Mouse (Mus musculus): ENCODE measurements around the gene Dbnl. TPM values are rescaled to one million over a fixed set of nuclear protein-coding genes. Genes with fewer than 3 reads are reported as not detected.
"Not testable (repeated sequence)": the region's sequence is repeated elsewhere in the genome, so short reads cannot be mapped to it uniquely, and the experiment has no call there.

Gene Dbnl
- polyA plus RNA-seq, 1 experiment from 2014 or later = 88.0 TPM

DNA sequence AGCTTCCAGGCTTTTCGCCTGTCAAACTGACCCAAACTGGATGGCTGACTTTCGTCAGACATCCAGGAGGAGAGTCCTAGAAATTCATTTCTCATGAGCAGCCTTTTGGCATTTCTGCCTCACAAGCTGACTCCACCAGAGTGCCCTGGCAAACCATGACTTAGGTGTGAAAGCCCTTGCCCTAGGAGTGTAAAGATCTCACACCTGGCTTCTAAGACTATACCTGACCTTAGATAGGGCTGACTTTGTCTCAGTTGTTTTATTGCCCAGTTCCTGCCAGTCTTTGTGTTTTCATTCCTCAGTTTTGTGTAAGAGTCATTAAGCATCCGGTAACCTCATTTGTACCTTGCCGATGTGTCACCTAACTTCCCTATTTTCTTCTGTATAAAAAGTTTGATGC is 21.2 kb downstream of the Dbnl start:
- H3K9ac ChIP-seq; H3K27ac ChIP-seq (ENCODE audit: poor library complexity, severe bottlenecking); ATAC-seq (ENCODE audit: insufficient number of reproducible peaks, low FRiP score); H3K4me2 ChIP-seq; H3K27me3 ChIP-seq (replicated peaks); H3K4me1 ChIP-seq (replicated peaks); H3K36me3 ChIP-seq; H3K9me3 ChIP-seq (replicated peaks); H3K4me3 ChIP-seq: not testable (repeated sequence)
- 83% methylated on average over 4 of the region's 4 CpGs for WGBS

DNA sequence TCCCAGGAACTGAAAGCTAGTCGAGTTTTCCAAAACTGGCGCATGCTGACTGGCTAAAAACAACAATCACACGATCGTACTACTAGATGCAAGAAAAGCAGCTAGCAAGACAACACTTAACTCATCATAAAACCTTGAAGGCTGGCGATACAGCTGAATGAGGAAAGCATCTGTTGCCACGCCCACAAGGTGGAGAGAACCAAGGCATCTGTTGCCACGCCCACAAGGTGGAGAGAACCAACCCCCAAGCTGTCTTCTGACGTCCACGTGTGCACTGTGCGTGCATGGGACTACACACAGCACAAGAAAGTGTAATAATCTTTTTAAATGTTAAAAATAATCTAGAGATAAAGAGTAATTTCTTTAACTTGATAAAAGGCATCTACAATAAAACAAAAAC is 25.1 kb downstream of the Dbnl start:
- H3K36me3 ChIP-seq = no peaks in the 10 kb centered on the region
- no peak for ATAC-seq (ENCODE audit: insufficient number of reproducible peaks, low FRiP score)
- 78% methylated on average over 10 of the region's 10 CpGs for WGBS

DNA sequence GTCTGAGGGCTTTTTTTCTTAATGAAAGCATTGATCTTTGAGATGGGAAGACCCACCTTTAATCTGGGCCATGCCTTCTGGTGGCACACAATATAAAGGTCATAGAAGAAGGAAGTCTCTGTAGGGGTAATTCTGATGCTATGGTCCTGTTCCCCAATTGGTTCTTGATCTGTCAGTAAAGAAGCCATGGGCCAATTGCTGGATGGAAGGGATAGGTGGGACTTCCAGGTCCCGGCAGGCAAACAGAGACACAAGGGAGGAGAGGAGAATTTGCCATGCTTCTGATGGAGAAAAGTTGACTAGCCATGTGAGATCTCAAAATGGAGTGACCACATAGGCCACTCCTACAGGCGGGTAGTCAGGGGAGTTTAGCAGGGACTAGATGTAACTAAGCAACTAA is 30.9 kb downstream of the Dbnl start:
- H3K27me3 ChIP-seq (replicated peaks) = no peaks in the 10 kb centered on the region
- H3K9ac ChIP-seq = no peak overlapping the region
- no peaks in the 10 kb centered on the region for H3K36me3 ChIP-seq
- no peak overlapping the region for H3K4me3 ChIP-seq
- no peaks in the 10 kb centered on the region for H3K4me1 ChIP-seq (replicated peaks)
- ATAC-seq (ENCODE audit: insufficient number of reproducible peaks, low FRiP score) = no peak
- WGBS = 64% methylated on average over 2 of the region's 2 CpGs
- no peak overlapping the region for H3K4me2 ChIP-seq
- no peaks in the 10 kb centered on the region for H3K9me3 ChIP-seq (replicated peaks)
- no peak overlapping the region for H3K27ac ChIP-seq (ENCODE audit: poor library complexity, severe bottlenecking)

More for the DNA sequence above, 25.1 kb downstream of the Dbnl start:
- no peaks in the 10 kb centered on the region for H3K27me3 ChIP-seq (replicated peaks)
- 0 out of 2 replicates have a peak, but pooled peaks cover 7% of the 10 kb centered on the region for H3K9me3 ChIP-seq (replicated peaks)
- H3K4me2 ChIP-seq = no peak overlapping the region
- H3K4me3 ChIP-seq = no peak overlapping the region
- H3K9ac ChIP-seq = no peak overlapping the region
- no peaks in the 10 kb centered on the region for H3K4me1 ChIP-seq (replicated peaks)
- H3K27ac ChIP-seq (ENCODE audit: poor library complexity, severe bottlenecking) = no peak overlapping the region

DNA sequence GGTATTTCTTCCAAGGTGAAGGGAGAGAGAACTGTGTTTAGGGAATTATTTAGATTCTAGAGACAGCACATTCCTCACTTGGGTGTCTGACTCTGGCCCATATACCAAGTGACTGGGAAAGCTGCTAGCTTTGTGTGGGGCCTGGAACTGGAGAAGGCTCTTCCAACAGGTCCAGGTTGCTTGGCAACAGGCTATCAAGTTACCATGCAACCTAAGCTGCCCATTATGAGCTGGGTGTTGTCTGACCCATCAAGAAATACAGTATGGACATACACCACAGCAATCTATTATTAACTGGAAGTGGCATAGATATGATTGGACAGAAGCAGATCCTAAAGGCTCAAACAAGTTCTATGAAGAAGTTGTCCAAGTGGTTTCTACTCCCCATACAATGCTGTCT is 37.1 kb downstream of the Dbnl start:
- no peaks in the 10 kb centered on the region for H3K27me3 ChIP-seq (replicated peaks)
- no peak for ATAC-seq (ENCODE audit: insufficient number of reproducible peaks, low FRiP score)

DNA sequence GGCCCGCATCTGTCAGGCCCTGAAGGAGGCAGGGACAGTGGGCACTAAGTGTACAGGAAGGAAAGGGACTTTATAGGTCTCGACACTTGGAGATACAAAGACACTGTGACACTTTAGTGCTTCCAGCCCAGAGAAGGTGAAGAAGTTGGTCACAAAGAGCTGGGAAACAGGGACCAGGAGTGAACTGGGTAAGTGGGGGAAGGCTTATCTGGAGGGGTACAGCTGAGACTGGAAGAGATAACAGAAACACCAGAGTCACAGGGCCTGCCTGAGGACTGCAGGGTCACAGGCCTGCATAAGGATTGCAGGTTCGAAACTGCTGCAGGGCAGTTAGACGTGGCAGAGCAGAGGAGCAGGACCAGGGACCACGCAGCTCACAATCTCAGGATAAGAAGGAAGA is 39.6 kb downstream of the Dbnl start:
- H3K9ac ChIP-seq = no peak overlapping the region
- H3K4me2 ChIP-seq = no peak overlapping the region
- H3K36me3 ChIP-seq = peaks cover 52% of the 10 kb centered on the region
- no peak overlapping the region for H3K27ac ChIP-seq (ENCODE audit: poor library complexity, severe bottlenecking)
- H3K4me1 ChIP-seq (replicated peaks) = peaks cover 10% of the 10 kb centered on the region
- no peaks in the 10 kb centered on the region for H3K9me3 ChIP-seq (replicated peaks)
- ATAC-seq (ENCODE audit: insufficient number of reproducible peaks, low FRiP score) = no peak
- 78% methylated on average over 5 of the region's 5 CpGs for WGBS
- H3K4me3 ChIP-seq = no peak overlapping the region
- H3K27me3 ChIP-seq (replicated peaks) = no peaks in the 10 kb centered on the region

More for the DNA sequence above, 37.1 kb downstream of the Dbnl start:
- no peaks in the 10 kb centered on the region for H3K9me3 ChIP-seq (replicated peaks)
- no peak overlapping the region for H3K4me2 ChIP-seq
- H3K4me1 ChIP-seq (replicated peaks) = no peaks in the 10 kb centered on the region
- H3K4me3 ChIP-seq = no peak overlapping the region
- H3K27ac ChIP-seq (ENCODE audit: poor library complexity, severe bottlenecking) = no peak overlapping the region
- H3K36me3 ChIP-seq = peaks cover 27% of the 10 kb centered on the region
- H3K9ac ChIP-seq = no peak overlapping the region

DNA sequence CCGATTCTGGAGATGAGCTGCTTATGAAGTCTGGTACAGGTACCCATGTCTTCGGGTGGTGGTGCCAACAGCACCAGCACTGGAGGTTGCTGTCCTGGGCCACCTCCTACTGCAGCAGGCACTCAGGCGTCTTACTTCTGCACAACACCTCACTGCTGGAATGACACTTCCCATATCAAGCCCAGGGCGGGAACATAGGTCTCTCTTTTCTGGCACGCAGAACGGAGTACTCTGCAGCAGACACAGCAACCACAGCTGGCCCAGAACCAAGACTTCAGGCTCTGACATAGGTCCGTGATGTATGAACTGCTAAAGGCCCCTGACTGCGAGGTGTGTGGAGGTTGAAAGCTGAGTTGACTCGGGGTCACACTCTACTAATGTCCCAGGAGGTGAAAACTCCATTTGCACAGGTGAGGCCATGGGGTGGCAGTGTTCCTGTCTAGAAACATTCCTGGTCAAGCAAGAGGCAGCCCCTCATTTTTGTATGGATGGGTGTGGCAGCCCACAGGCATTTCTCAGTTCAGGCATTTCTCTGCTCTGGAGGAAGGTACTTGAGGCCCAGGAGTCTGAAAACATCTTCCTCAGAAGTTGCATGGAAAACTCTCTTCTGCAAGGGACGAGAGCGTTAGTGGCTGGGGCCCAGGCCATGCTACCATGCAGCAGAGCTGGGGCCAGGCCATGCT is 40.4 kb downstream of the Dbnl start:
- peak; percentile 30; the same call in 1 of the 2 replicates for ATAC-seq (ENCODE audit: insufficient number of reproducible peaks, low FRiP score)
- WGBS = 82% methylated on average over 11 of the region's 11 CpGs

DNA sequence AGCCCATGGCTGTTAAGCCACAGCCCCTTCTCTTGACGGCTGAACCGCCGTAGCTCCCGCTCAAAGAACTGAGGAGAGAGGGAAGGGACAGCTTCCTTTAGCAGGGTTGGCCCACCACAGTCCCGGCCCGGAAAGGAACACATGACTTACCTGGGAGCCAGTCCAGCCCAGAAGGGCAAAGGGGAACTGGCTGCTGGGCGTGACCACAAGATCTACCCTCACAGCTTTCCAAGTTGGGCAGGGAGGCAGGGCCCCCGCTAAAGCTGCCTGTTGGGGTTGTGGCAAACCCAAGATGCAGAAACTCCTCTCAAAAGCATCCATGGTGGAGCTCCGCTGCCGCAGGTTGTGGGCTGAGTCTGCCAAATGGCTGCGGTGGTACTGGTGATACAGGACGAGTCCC is 41.0 kb downstream of the Dbnl start:
- H3K9ac ChIP-seq = no peak overlapping the region
- H3K36me3 ChIP-seq = peaks cover 65% of the 10 kb centered on the region
- no peak overlapping the region for H3K4me3 ChIP-seq
- no peak overlapping the region for H3K27ac ChIP-seq (ENCODE audit: poor library complexity, severe bottlenecking)
- 89% methylated on average over 12 of the region's 12 CpGs for WGBS
- H3K27me3 ChIP-seq (replicated peaks) = no peaks in the 10 kb centered on the region
- no peaks in the 10 kb centered on the region for H3K9me3 ChIP-seq (replicated peaks)
- peaks cover 10% of the 10 kb centered on the region for H3K4me1 ChIP-seq (replicated peaks)
- no peak for ATAC-seq (ENCODE audit: insufficient number of reproducible peaks, low FRiP score)
- no peak overlapping the region for H3K4me2 ChIP-seq

More for the DNA sequence above, 40.4 kb downstream of the Dbnl start:
- Histone ChIP-seq H3K9ac (no peak overlapping the region), H3K4me1 (replicated peaks) (peaks cover 10% of the 10 kb centered on the region), H3K4me3 (no peak overlapping the region), H3K27me3 (replicated peaks) (no peaks in the 10 kb centered on the region), H3K36me3 (peaks cover 58% of the 10 kb centered on the region), H3K4me2 (no peak overlapping the region), H3K9me3 (replicated peaks) (no peaks in the 10 kb centered on the region), H3K27ac (ENCODE audit: poor library complexity, severe bottlenecking) (no peak overlapping the region)

DNA sequence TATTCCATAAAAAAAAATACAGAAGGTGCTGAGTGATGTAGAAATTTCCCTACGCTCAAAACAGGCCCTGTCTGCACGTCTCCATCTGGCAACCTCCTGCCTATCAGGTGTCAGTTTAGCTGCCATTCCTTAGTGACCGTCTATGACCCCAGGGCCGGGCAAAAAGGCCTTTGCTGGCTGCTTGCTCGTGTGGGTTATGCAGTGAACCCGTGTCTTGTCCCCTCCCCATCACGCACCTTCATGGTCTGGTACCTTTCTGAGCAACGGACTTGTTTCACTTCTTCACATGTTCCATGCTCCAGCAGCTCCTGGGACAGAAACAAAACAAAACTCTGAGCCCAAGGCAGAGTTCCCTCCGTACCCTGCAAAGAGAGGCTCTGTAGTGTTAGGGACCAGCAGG is 46.2 kb downstream of the Dbnl start:
- Histone ChIP-seq H3K4me2 (no peak overlapping the region), H3K36me3 (peaks cover 54% of the 10 kb centered on the region), H3K27me3 (replicated peaks) (no peaks in the 10 kb centered on the region), H3K27ac (ENCODE audit: poor library complexity, severe bottlenecking) (no peak overlapping the region), H3K9ac (no peak overlapping the region), H3K9me3 (replicated peaks) (no peaks in the 10 kb centered on the region), H3K4me3 (no peak overlapping the region), H3K4me1 (replicated peaks) (peaks cover 18% of the 10 kb centered on the region)
- ATAC-seq (ENCODE audit: insufficient number of reproducible peaks, low FRiP score) = no peak
- WGBS = 77% methylated on average over 9 of the region's 9 CpGs

DNA sequence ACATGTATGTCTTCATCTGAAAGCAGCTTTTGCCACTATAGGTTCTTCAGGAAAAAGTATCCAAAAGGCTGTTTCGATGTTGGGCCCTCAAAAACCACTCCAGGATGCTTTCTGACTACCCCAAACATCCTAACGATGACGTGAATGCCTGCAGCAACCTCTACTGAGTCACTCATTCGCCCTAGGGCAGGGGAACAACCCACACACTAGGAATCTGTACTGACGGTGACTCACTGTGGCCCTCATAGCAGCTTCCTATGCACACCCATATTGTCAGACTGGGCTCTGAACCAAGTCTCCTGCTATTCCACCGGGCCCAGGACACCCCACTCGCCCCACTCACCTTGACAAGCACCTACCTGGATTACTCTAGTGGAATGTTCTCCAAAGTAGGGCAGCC is 46.8 kb downstream of the Dbnl start:
- no peak overlapping the region for H3K4me3 ChIP-seq
- WGBS = 86% methylated on average over 7 of the region's 7 CpGs
- H3K9ac ChIP-seq = no peak overlapping the region
- H3K27ac ChIP-seq (ENCODE audit: poor library complexity, severe bottlenecking) = no peak overlapping the region
- no peaks in the 10 kb centered on the region for H3K9me3 ChIP-seq (replicated peaks)
- H3K36me3 ChIP-seq = peaks cover 48% of the 10 kb centered on the region
- ATAC-seq (ENCODE audit: insufficient number of reproducible peaks, low FRiP score) = no peak
- peaks cover 18% of the 10 kb centered on the region for H3K4me1 ChIP-seq (replicated peaks)
- H3K27me3 ChIP-seq (replicated peaks) = no peaks in the 10 kb centered on the region
- no peak overlapping the region for H3K4me2 ChIP-seq

DNA sequence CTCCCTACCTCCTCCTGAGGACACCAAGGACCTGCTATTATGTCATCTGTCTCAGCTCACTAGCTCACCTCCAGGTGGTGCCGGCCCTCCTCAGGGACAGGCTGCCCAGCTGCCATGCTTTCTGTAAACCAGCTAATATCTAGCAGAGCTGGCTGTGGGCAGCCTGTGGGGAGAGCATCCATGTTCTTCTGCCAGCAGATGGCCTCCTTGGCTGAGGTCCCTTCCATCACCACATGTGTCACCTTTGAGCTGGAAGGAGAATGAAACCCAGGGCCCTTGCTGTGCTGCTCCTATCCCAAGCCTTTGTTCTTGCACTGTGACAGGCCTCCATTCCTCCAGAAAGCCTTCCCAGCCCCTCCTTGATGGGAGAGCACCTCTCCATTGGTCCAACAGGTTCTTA is 47.8 kb downstream of the Dbnl start:
- WGBS = 59% methylated on average over 1 of the region's 1 CpGs
- Histone ChIP-seq H3K36me3 (peaks cover 42% of the 10 kb centered on the region), H3K27ac (ENCODE audit: poor library complexity, severe bottlenecking) (no peak overlapping the region), H3K9ac (no peak overlapping the region), H3K4me1 (replicated peaks) (peaks cover 12% of the 10 kb centered on the region), H3K27me3 (replicated peaks) (no peaks in the 10 kb centered on the region), H3K4me2 (no peak overlapping the region), H3K4me3 (no peak overlapping the region), H3K9me3 (replicated peaks) (peaks cover 3% of the 10 kb centered on the region; the same call in 1 of the 2 replicates)
- no peak for ATAC-seq (ENCODE audit: insufficient number of reproducible peaks, low FRiP score)

DNA sequence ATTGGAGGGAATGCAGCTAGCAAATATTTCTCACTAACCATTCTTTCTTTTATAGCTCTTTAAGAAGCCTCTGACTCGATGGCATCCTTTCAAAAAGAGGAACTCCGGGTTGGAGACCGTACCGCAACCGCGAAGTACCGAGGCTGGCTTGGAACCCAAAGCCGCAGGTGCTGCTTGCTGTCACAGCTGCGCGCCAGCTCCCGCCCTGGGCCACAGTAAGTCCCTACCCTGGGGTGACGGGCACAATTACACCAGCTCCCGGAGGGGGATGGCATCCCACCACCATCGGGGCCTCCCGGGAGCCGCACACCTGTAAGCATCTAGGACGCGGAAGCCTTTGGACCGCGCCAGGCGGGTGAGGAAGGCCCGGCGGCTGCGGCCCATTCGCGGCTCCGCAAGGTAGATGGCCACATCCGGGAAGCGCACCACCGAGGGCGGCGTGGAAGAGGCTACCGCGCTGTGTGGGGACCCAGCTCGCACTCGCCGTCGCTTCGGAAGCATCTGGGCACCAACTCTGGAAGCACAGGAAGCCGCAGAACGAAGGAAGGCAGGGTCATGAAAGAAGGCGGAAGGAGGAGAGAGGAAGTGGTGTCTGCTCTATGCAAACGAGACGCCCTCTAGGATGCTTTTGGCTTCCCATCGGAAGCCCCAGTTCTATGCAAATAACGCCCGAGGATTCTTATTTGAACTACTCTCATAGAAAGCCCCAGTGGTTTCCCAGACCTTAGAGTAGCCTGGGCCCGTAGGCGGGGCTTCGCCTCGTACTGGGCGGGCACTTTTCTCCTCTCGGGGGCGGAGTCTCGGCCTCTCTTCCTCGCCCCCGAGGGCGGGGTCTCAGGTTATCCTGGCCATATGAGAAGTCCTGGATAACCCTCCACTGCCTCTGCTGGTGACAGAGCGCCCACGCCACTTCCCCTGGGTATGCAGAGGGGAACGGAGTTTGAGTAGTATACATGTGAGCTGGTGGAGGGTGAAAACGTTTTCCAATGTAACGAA is 49.3 kb downstream of the Dbnl start, which contains the start of gene Polm:
Gene Polm (minus strand): TSS at position 766 of the 996 bp plus-strand sequence.
- Histone ChIP-seq H3K27me3 (replicated peaks) (no peaks in the 10 kb centered on the region), H3K4me3 (peak within 1 kb of the TSS; percentile 89), H3K4me2 (peak within 1 kb of the TSS; percentile 94), H3K9ac (peak within 1 kb of the TSS; percentile 91), H3K36me3 (peaks cover 27% of the 10 kb centered on the region), H3K4me1 (replicated peaks) (peaks cover 9% of the 10 kb centered on the region; the same call in 1 of the 2 replicates), H3K9me3 (replicated peaks) (peaks cover 12% of the 10 kb centered on the region), H3K27ac (ENCODE audit: poor library complexity, severe bottlenecking) (peak within 1 kb of the TSS; percentile 80)
- ATAC-seq (ENCODE audit: insufficient number of reproducible peaks, low FRiP score) = peak; percentile 93
- WGBS = under 1% methylated on average over 63 of the region's 63 CpGs
